Mouse (Mus musculus) limb, embryonic 15.5 days (tissue): Measurements from ENCODE around the gene N4bp2. TPM values are rescaled to one million over a fixed set of nuclear protein-coding genes. Genes with fewer than 3 reads are reported as not detected.
A peak's percentile ranks its signal among the peaks of the same experiment; 100 is the strongest.

Experiments
- ATAC-seq: fragments of 200-750 bp; cut with Nextera tagmentation; 2 replicates; pipeline ENCODE4 v1.8.0; 2017; ENCODE audit warnings: low read depth, moderate TSS enrichment; ENCODE audit not compliant: insufficient number of reproducible peaks, low FRiP score, low TSS enrichment
- H3K27ac ChIP-seq: fragments of 300-500 bp; sonication (generic); 2 replicates; pipeline ENCODE4 v1.5.1; 2015; ENCODE audit warnings: moderate library complexity, mild to moderate bottlenecking, inconsistent platforms
- H3K27me3 ChIP-seq: fragments of 300-500 bp; sonication (generic); 2 replicates; pipeline ENCODE4 v1.6.1; 2015; ENCODE audit warnings: inconsistent platforms
- H3K36me3 ChIP-seq: fragments of 300-500 bp; sonication (generic); 2 replicates; pipeline ENCODE4 v1.6.1; 2015; ENCODE audit warnings: inconsistent platforms
- H3K4me1 ChIP-seq: fragments of 300-500 bp; sonication (generic); 2 replicates; pipeline ENCODE4 v1.6.1; 2015; ENCODE audit warnings: inconsistent platforms
- H3K4me2 ChIP-seq: fragments of 300-500 bp; sonication (generic); 2 replicates; pipeline ENCODE4 v1.6.1; 2015; ENCODE audit warnings: mild to moderate bottlenecking, inconsistent platforms
- H3K4me3 ChIP-seq: fragments of 300-500 bp; sonication (generic); 2 replicates; pipeline ENCODE4 v1.5.1; 2015; ENCODE audit warnings: mild to moderate bottlenecking, inconsistent platforms
- H3K9ac ChIP-seq: fragments of 300-500 bp; sonication (generic); 2 replicates; pipeline ENCODE4 v1.6.1; 2015; ENCODE audit warnings: inconsistent platforms
- H3K9me3 ChIP-seq: fragments of 300-500 bp; sonication (generic); 2 replicates; pipeline ENCODE4 v1.6.1; 2016; ENCODE audit warnings: inconsistent platforms
- WGBS: fragments of 180-500 bp; shearing (Covaris S2); methylation state at CpG from one replicate; pipeline ENCODE4 v1.1.7; 2015; 5-methylcytosine and 5-hydroxymethylcytosine counted together
- polyA plus RNA-seq: library from polyadenylated mRNA; unstranded; fragments of >200 nt; fragmentation: Nextera tagmentation; extraction: Ambion mirVana; gene quantifications from 2 replicates; pipeline ENCODE4 v1.2.1, GENCODE M21; 2015

N4bp2 gene
- polyA plus RNA-seq, 1 experiment from 2014 or later = 23.0 TPM

GRCm38 (mm10) chr5:65838053-65838452, 74.7 kb downstream of the N4bp2 start:
- H3K4me3 ChIP-seq = no peak overlapping the region
- WGBS = 55% methylated on average over 6 of the region's 6 CpGs
- H3K9me3 ChIP-seq = no peaks in the 10 kb centered on the region
- H3K27ac ChIP-seq = no peak overlapping the region
- H3K36me3 ChIP-seq = no peaks in the 10 kb centered on the region
- H3K27me3 ChIP-seq = no peaks in the 10 kb centered on the region
- no peaks in the 10 kb centered on the region for H3K4me1 ChIP-seq
- no peak overlapping the region for H3K9ac ChIP-seq
- no peak overlapping the region for H3K4me2 ChIP-seq
- ATAC-seq = no peak

GRCm38 (mm10) chr5:65842947-65843346, 79.6 kb downstream of the N4bp2 start:
- Histone ChIP-seq H3K4me3 (no peak overlapping the region), H3K9me3 (no peaks in the 10 kb centered on the region), H3K27ac (no peak overlapping the region), H3K36me3 (no peaks in the 10 kb centered on the region), H3K4me1 (no peaks in the 10 kb centered on the region), H3K27me3 (no peaks in the 10 kb centered on the region), H3K4me2 (no peak overlapping the region), H3K9ac (no peak overlapping the region)
- ATAC-seq = no peak
- WGBS = 87% methylated on average over 7 of the region's 7 CpGs

- no peaks in the 10 kb centered on the region for H3K27me3 ChIP-seq
- no peak overlapping the region for H3K4me3 ChIP-seq
- no peaks in the 10 kb centered on the region for H3K36me3 ChIP-seq
- no peak overlapping the region for H3K4me2 ChIP-seq
- no peak overlapping the region for H3K9ac ChIP-seq
- H3K9me3 ChIP-seq = no peaks in the 10 kb centered on the region
- no peaks in the 10 kb centered on the region for H3K4me1 ChIP-seq
- 0 out of 2 replicates have a peak overlapping the region, but pooled peaks have one; percentile 3 for H3K27ac ChIP-seq
- no peak for ATAC-seq
- WGBS = 88% methylated on average over 8 of the region's 8 CpGs
Measured at GRCm38 (mm10) chr5:65846534-65846933, 83.2 kb downstream of the N4bp2 start.

- H3K9ac ChIP-seq = no peak overlapping the region
- H3K27ac ChIP-seq = 0 out of 2 replicates have a peak overlapping the region, but pooled peaks have one; percentile 3
Measured at GRCm38 (mm10) chr5:65846958-65847357, 83.6 kb downstream of the N4bp2 start.

GRCm38 (mm10) chr5:65847656-65848055, 84.3 kb downstream of the N4bp2 start:
- no peak for ATAC-seq
- H3K9ac ChIP-seq = no peak overlapping the region
- 84% methylated on average over 7 of the region's 7 CpGs for WGBS

More at GRCm38 (mm10) chr5:65846958-65847357, 83.6 kb downstream of the N4bp2 start:
- 64% methylated on average over 3 of the region's 3 CpGs for WGBS
- Histone ChIP-seq H3K36me3 (no peaks in the 10 kb centered on the region), H3K4me3 (no peak overlapping the region), H3K27me3 (no peaks in the 10 kb centered on the region), H3K4me2 (no peak overlapping the region), H3K9me3 (no peaks in the 10 kb centered on the region), H3K4me1 (no peaks in the 10 kb centered on the region)
- peak; percentile 52; the same call in 1 of the 2 replicates for ATAC-seq

GRCm38 (mm10) chr5:65850765-65851164, 87.4 kb downstream of the N4bp2 start:
- H3K4me3 ChIP-seq = no peak overlapping the region
- no peak overlapping the region for H3K9ac ChIP-seq
- H3K4me1 ChIP-seq = no peaks in the 10 kb centered on the region
- no peak for ATAC-seq
- no peak overlapping the region for H3K4me2 ChIP-seq
- no peaks in the 10 kb centered on the region for H3K27me3 ChIP-seq
- no peaks in the 10 kb centered on the region for H3K36me3 ChIP-seq
- H3K9me3 ChIP-seq = no peaks in the 10 kb centered on the region
- no peak overlapping the region for H3K27ac ChIP-seq
- WGBS = 59% methylated on average over 11 of the region's 11 CpGs

More at GRCm38 (mm10) chr5:65847656-65848055, 84.3 kb downstream of the N4bp2 start:
- Histone ChIP-seq H3K4me2 (no peak overlapping the region), H3K27ac (no peak overlapping the region), H3K4me3 (no peak overlapping the region), H3K36me3 (no peaks in the 10 kb centered on the region), H3K27me3 (no peaks in the 10 kb centered on the region), H3K9me3 (no peaks in the 10 kb centered on the region), H3K4me1 (no peaks in the 10 kb centered on the region)

GRCm38 (mm10) chr5:65854786-65855191, 91.5 kb downstream of the N4bp2 start:
- Histone ChIP-seq H3K4me2 (no peak overlapping the region), H3K36me3 (no peaks in the 10 kb centered on the region), H3K27me3 (no peaks in the 10 kb centered on the region), H3K9me3 (no peaks in the 10 kb centered on the region), H3K4me1 (peaks cover 4% of the 10 kb centered on the region; the same call in 1 of the 2 replicates), H3K9ac (no peak overlapping the region), H3K27ac (no peak overlapping the region), H3K4me3 (no peak overlapping the region)
- ATAC-seq = no peak
- 48% methylated on average over 8 of the region's 8 CpGs for WGBS

GRCm38 (mm10) chr5:65855571-65855970, 92.2 kb downstream of the N4bp2 start:
- Histone ChIP-seq H3K27ac (no peak overlapping the region), H3K4me2 (no peak overlapping the region), H3K4me3 (no peak overlapping the region), H3K36me3 (no peaks in the 10 kb centered on the region), H3K4me1 (peaks cover 4% of the 10 kb centered on the region; the same call in 1 of the 2 replicates), H3K9ac (no peak overlapping the region), H3K9me3 (no peaks in the 10 kb centered on the region), H3K27me3 (no peaks in the 10 kb centered on the region)
- ATAC-seq = no peak
- 37% methylated on average over 3 of the region's 3 CpGs for WGBS

- 92% methylated on average over 13 of the region's 17 CpGs for WGBS
- ATAC-seq = no peak
- no peak overlapping the region for H3K4me2 ChIP-seq
Measured at GRCm38 (mm10) chr5:65856591-65857411, 93.5 kb downstream of the N4bp2 start.

GRCm38 (mm10) chr5:65857935-65858334, 94.6 kb downstream of the N4bp2 start:
- H3K9me3 ChIP-seq = no peaks in the 10 kb centered on the region
- H3K36me3 ChIP-seq = no peaks in the 10 kb centered on the region
- H3K4me3 ChIP-seq = no peak overlapping the region
- H3K9ac ChIP-seq = no peak overlapping the region
- 70% methylated on average over 12 of the region's 12 CpGs for WGBS
- peaks cover 4% of the 10 kb centered on the region; the same call in 1 of the 2 replicates for H3K4me1 ChIP-seq
- H3K27ac ChIP-seq = no peak overlapping the region
- H3K4me2 ChIP-seq = no peak overlapping the region
- ATAC-seq = no peak
- H3K27me3 ChIP-seq = no peaks in the 10 kb centered on the region

More at GRCm38 (mm10) chr5:65856591-65857411, 93.5 kb downstream of the N4bp2 start:
- H3K4me3 ChIP-seq = no peak overlapping the region
- no peak overlapping the region for H3K27ac ChIP-seq
- H3K4me1 ChIP-seq = peaks cover 4% of the 10 kb centered on the region; the same call in 1 of the 2 replicates
- no peak overlapping the region for H3K9ac ChIP-seq
- no peaks in the 10 kb centered on the region for H3K36me3 ChIP-seq
- no peaks in the 10 kb centered on the region for H3K27me3 ChIP-seq
- H3K9me3 ChIP-seq = no peaks in the 10 kb centered on the region

- no peak overlapping the region for H3K4me3 ChIP-seq
- H3K4me1 ChIP-seq = peaks cover 4% of the 10 kb centered on the region; the same call in 1 of the 2 replicates
- H3K36me3 ChIP-seq = no peaks in the 10 kb centered on the region
- ATAC-seq = no peak; the same call in 1 of the 2 replicates
- H3K9ac ChIP-seq = no peak overlapping the region
- no peaks in the 10 kb centered on the region for H3K9me3 ChIP-seq
- no peak overlapping the region for H3K4me2 ChIP-seq
- H3K27ac ChIP-seq = peak overlapping the region; percentile 54; the same call in 1 of the 2 replicates
- H3K27me3 ChIP-seq = no peaks in the 10 kb centered on the region
- 76% methylated on average over 4 of the region's 6 CpGs for WGBS
Measured at GRCm38 (mm10) chr5:65858355-65858754, 95.0 kb downstream of the N4bp2 start.

GRCm38 (mm10) chr5:65858898-65859297, 95.6 kb downstream of the N4bp2 start:
- peak overlapping the region; percentile 54; the same call in 1 of the 2 replicates for H3K27ac ChIP-seq
- no peaks in the 10 kb centered on the region for H3K9me3 ChIP-seq
- no peak overlapping the region for H3K4me2 ChIP-seq
- peaks cover 4% of the 10 kb centered on the region; the same call in 1 of the 2 replicates for H3K4me1 ChIP-seq
- 32% methylated on average over 12 of the region's 12 CpGs for WGBS
- peak; percentile 66; the same call in 1 of the 2 replicates for ATAC-seq
- no peaks in the 10 kb centered on the region for H3K27me3 ChIP-seq
- H3K9ac ChIP-seq = no peak overlapping the region
- H3K36me3 ChIP-seq = no peaks in the 10 kb centered on the region
- H3K4me3 ChIP-seq = no peak overlapping the region
